Mouse (Mus musculus): ENCODE results near the gene Lgr4.

DNA sequence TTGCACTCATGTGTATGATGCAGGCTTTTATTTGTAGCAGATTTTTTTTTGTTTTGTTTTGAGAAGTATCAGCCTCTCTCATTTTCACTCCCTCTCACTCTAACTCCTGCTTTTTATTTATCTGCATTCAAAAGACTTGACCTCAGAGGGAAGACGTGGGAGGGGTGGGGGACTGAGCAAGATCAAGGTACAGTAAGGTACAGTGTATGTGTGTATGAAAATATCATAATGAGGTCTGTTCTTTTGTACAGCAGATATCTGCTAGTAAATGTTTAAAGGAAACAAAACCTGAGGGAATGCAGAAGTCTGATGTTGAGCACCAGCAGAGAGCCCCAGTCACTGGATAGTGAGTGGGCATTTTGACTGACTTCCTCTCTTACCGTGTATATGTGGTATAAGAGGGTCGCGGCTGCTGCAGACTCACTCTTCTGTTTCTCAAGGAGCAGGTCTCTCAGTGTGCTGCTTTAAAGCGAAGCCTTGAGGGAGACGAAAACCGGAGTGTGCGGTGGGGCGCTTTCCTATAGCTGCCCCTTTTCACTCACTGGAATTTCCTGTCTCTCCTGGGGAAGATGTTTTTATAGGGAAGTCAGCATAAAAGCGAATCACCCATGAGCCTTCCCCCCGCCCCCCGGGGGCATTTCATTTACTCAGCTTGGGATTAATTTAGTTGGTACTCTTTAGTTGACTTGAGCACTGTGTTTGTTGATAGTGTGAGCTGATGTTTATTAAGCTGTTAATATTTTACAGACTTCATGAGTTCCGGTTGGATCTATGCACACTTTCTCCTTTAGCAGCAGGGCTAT lies 14.7 kb downstream of the Lgr4 start:
- TF ChIP-seq CTCF (IDR thresholded peaks at IDR 0.05; ENCODE audit: low read depth), result no peak
- no peak for TF ChIP-seq EP300 (IDR thresholded peaks at IDR 0.05; ENCODE audit: low read depth)
